Mouse (Mus musculus) megakaryocyte progenitor cell, adult 5-6 weeks (primary cell): ENCODE measurements around the gene Nedd4. TPM values are rescaled to one million over a fixed set of nuclear protein-coding genes. Genes with fewer than 3 reads are reported as not detected.
"Not testable (repeated sequence)": the region's sequence is repeated elsewhere in the genome, so short reads cannot be mapped to it uniquely, and the experiment has no call there.

Experiments used
- ATAC-seq: replicated peaks from 2 replicates; pipeline ENCODE4 v1.8.0; 2016; ENCODE audit warnings: mild to moderate bottlenecking, moderate TSS enrichment, inconsistent platforms; ENCODE audit not compliant: poor library complexity
- total RNA-seq, 2 experiments: library from RNA; stranded (forward) in 1 of 2; stranded (reverse) in 1 of 2; fragments of 157-497, 149-512 nt in 1 of 2; fragments of 200-1000 nt in 1 of 2; gene quantifications; 2 replicates each; pipeline versions ENCODE4 v1.2.3 to v1.2.4; 2015 to 2017

Gene Nedd4
- total RNA-seq, 2 experiments from 2014 or later = 163 to 168 TPM

GRCm38 (mm10) chr9:72649781-72650180 is 12.4 kb upstream of the Nedd4 start:
- peak; percentile 37; the same call in 1 of the 2 replicates for ATAC-seq

GRCm38 (mm10) chr9:72652961-72653360 is 9.2 kb upstream of the Nedd4 start:
- no peak for ATAC-seq

- ATAC-seq = no peak
These were observed 8.6 kb upstream of the Nedd4 start for GRCm38 (mm10) chr9:72653533-72653932.

- ATAC-seq = peak; percentile 84
These were observed 7.4 kb upstream of the Nedd4 start for GRCm38 (mm10) chr9:72654593-72655242.

- ATAC-seq = peak; percentile 27
These were observed 6.5 kb upstream of the Nedd4 start for GRCm38 (mm10) chr9:72655602-72656001.

- no peak for ATAC-seq
These were observed 5.7 kb upstream of the Nedd4 start for GRCm38 (mm10) chr9:72656491-72656890.

GRCm38 (mm10) chr9:72656940-72657339 is 5.2 kb upstream of the Nedd4 start:
- ATAC-seq = peak; percentile 20

GRCm38 (mm10) chr9:72657694-72658093 is 4.5 kb upstream of the Nedd4 start:
- no peak for ATAC-seq

GRCm38 (mm10) chr9:72660139-72660538 is 2.0 kb upstream of the Nedd4 start:
- ATAC-seq = peak; percentile 47

GRCm38 (mm10) chr9:72660911-72661310 is 1.2 kb upstream of the Nedd4 start:
- no peak for ATAC-seq

- ATAC-seq = no peak
These were observed 618 bp upstream of the Nedd4 start for GRCm38 (mm10) chr9:72661561-72661894.

- ATAC-seq = peak; percentile 54
These were observed 766 bp downstream of the Nedd4 start for GRCm38 (mm10) chr9:72662691-72663533.

- no peak for ATAC-seq
These were observed 1.4 kb downstream of the Nedd4 start for GRCm38 (mm10) chr9:72663534-72663918.

GRCm38 (mm10) chr9:72664409-72665351 is 2.5 kb downstream of the Nedd4 start:
- ATAC-seq = no peak

- ATAC-seq = no peak
These were observed 3.4 kb downstream of the Nedd4 start for GRCm38 (mm10) chr9:72665517-72665916.

GRCm38 (mm10) chr9:72666352-72667021 is 4.3 kb downstream of the Nedd4 start:
- not testable (repeated sequence) for ATAC-seq

- ATAC-seq = no peak
These were observed 5.0 kb downstream of the Nedd4 start for GRCm38 (mm10) chr9:72667126-72667525.

- ATAC-seq = no peak
These were observed 7.2 kb downstream of the Nedd4 start for GRCm38 (mm10) chr9:72669383-72669782.

GRCm38 (mm10) chr9:72672361-72672760 is 10.2 kb downstream of the Nedd4 start:
- peak; percentile 94 for ATAC-seq

GRCm38 (mm10) chr9:72674957-72675744 is 13.0 kb downstream of the Nedd4 start:
- no peak for ATAC-seq
